ENCODE assay signal across 16 mouse cellular contexts in the genomic region with DNA sequence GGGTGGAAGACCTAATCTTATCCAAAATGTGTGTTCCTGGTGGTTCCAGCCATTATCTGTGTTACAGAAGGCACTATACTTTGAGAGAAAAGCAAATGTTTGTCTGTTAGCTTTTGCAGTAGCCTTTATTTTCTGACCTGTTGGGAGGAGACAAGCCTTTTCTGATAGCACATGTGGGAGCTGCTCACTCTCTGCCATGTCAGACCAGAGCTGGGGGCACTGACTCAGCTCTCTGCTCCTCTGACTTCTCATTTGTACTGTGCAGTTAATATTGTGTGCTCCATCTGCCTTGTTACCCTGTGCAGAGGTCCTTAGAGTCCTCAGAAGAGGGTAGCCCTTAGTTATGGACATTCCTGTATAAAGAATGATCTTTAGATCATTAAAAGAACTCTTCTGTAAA. TPM values are rescaled to one million over a fixed set of nuclear protein-coding genes. Genes with fewer than 3 reads are reported as not detected.
DNase-seq lines count a peak whose midpoint lies in the region; ATAC-seq and TF ChIP-seq lines count a peak whose summit lies in the region.
"Had no signal": no experiment of that assay in that cellular context is flagged by ENCODE, and none has a peak within 500 bp of the region (broad histone marks: within the 10 kb centered on the region; RNA-seq: fewer than 3 reads in every experiment).

No protein-coding gene starts in this region.

- H3K36me3 ChIP-seq in embryonic facial prominence, embryonic 13.5 days, result no peaks in the 10 kb centered on the region
- H3K36me3 ChIP-seq in embryonic facial prominence, embryonic 10.5 days (replicated peaks), result 0 out of 2 replicates have a peak, but pooled peaks cover 2% of the 10 kb centered on the region
- no peaks in the 10 kb centered on the region for H3K36me3 ChIP-seq in stomach, embryonic 15.5 days
- H3K36me3 ChIP-seq in hindbrain, embryonic 12.5 days, result no peaks in the 10 kb centered on the region
- H3K36me3 ChIP-seq: hindbrain, embryonic 15.5 days; kidney, embryonic 15.5 days had no signal

- no peaks in the 10 kb centered on the region for H3K27me3 ChIP-seq in embryonic facial prominence, embryonic 13.5 days
- no peaks in the 10 kb centered on the region for H3K27me3 ChIP-seq in embryonic facial prominence, embryonic 10.5 days (replicated peaks; ENCODE audit: low read depth, poor library complexity, severe bottlenecking)
- H3K27me3 ChIP-seq in stomach, embryonic 15.5 days (replicated peaks), result no peaks in the 10 kb centered on the region
- H3K27me3 ChIP-seq in hindbrain, embryonic 12.5 days, result no peaks in the 10 kb centered on the region
- H3K27me3 ChIP-seq: embryonic facial prominence, embryonic 12.5 days; forebrain, embryonic 13.5 days; hindbrain, embryonic 15.5 days; kidney, embryonic 15.5 days had no signal

- H3K4me1 ChIP-seq in embryonic facial prominence, embryonic 13.5 days, result peaks cover 10% of the 10 kb centered on the region; the same call in 1 of the 2 replicates
- no peaks in the 10 kb centered on the region for H3K4me1 ChIP-seq in embryonic facial prominence, embryonic 10.5 days
- H3K4me1 ChIP-seq in stomach, embryonic 15.5 days, result peaks cover 4% of the 10 kb centered on the region; the same call in 1 of the 2 replicates
- no peaks in the 10 kb centered on the region for H3K4me1 ChIP-seq in hindbrain, embryonic 12.5 days
- H3K4me1 ChIP-seq: hindbrain, embryonic 15.5 days had no signal

- H3K4me3 ChIP-seq in embryonic facial prominence, embryonic 13.5 days, result no peak overlapping the region
- no peak overlapping the region for H3K4me3 ChIP-seq in embryonic facial prominence, embryonic 10.5 days
- H3K4me3 ChIP-seq in left cerebral cortex, adult 2 months, result no peak overlapping the region
- no peak overlapping the region for H3K4me3 ChIP-seq in stomach, embryonic 15.5 days (replicated peaks)
- H3K4me3 ChIP-seq in hindbrain, embryonic 12.5 days, result no peak overlapping the region
- H3K4me3 ChIP-seq: embryonic facial prominence, embryonic 12.5 days; forebrain, embryonic 13.5 days; hindbrain, embryonic 15.5 days; kidney, embryonic 15.5 days had no signal

- no peak overlapping the region for H3K9ac ChIP-seq in embryonic facial prominence, embryonic 13.5 days
- no peak overlapping the region for H3K9ac ChIP-seq in stomach, embryonic 15.5 days
- no peak overlapping the region for H3K9ac ChIP-seq in hindbrain, embryonic 12.5 days
- H3K9ac ChIP-seq: embryonic facial prominence, embryonic 12.5 days; forebrain, embryonic 13.5 days; hindbrain, embryonic 15.5 days; kidney, embryonic 15.5 days had no signal

- peak overlapping the region; percentile 48; the same call in 1 of the 2 replicates for H3K27ac ChIP-seq in embryonic facial prominence, embryonic 13.5 days
- no peak overlapping the region for H3K27ac ChIP-seq in embryonic facial prominence, embryonic 10.5 days (replicated peaks)
- H3K27ac ChIP-seq in left cerebral cortex, adult 2 months, result 0 out of 2 replicates have a peak overlapping the region, but pooled peaks have one; percentile 12
- H3K27ac ChIP-seq in stomach, embryonic 15.5 days, result peak overlapping the region; percentile 69
- H3K27ac ChIP-seq in hindbrain, embryonic 12.5 days, result no peak overlapping the region
- H3K27ac ChIP-seq: embryonic facial prominence, embryonic 12.5 days; forebrain, embryonic 13.5 days; hindbrain, embryonic 15.5 days; kidney, embryonic 15.5 days had no signal

- intact Hi-C loops in left cerebral cortex, adult 2 months (cut with DNase I), result no loop called here

- no peaks in the 10 kb centered on the region for H3K9me3 ChIP-seq in embryonic facial prominence, embryonic 13.5 days
- no peaks in the 10 kb centered on the region for H3K9me3 ChIP-seq in embryonic facial prominence, embryonic 10.5 days
- H3K9me3 ChIP-seq in stomach, embryonic 15.5 days, result no peaks in the 10 kb centered on the region
- H3K9me3 ChIP-seq in hindbrain, embryonic 12.5 days (replicated peaks), result no peaks in the 10 kb centered on the region
- H3K9me3 ChIP-seq: embryonic facial prominence, embryonic 12.5 days; hindbrain, embryonic 15.5 days had no signal

- no peak for TF ChIP-seq CTCF in left cerebral cortex, adult 2 months (IDR thresholded peaks at IDR 0.05)

- no peak for ATAC-seq in embryonic facial prominence, embryonic 13.5 days (ENCODE audit: insufficient number of reproducible peaks, insufficient read depth, low FRiP score, low TSS enrichment, low read depth)
- 0 out of 2 replicates have a peak, but pooled peaks have one; percentile 56 for ATAC-seq in stomach, embryonic 15.5 days (ENCODE audit: insufficient read depth, low FRiP score, low read depth)
- no peak for ATAC-seq in hindbrain, embryonic 12.5 days (ENCODE audit: low FRiP score)
- ATAC-seq: forebrain, embryonic 13.5 days had no signal

- DNase-seq in embryonic facial prominence, embryonic 10.5 days (ENCODE audit: low spot score), result no peak
- no peak for DNase-seq in left cerebral cortex, adult 2 months (ENCODE audit: extremely low spot score in 1 of 2, low spot score in 2 of 2)
- DNase-seq in left cerebral cortex, adult 18-20 months (ENCODE audit: low spot score in 2 of 2), result no peak
- peak; percentile 26 for DNase-seq in liver
- no peak for DNase-seq in kidney, adult 8-10 months
- DNase-seq: adrenal gland, adult 8-10 months; cerebellum, adult 9-10 months; midbrain, embryonic 14.5 days; thymus, postnatal 14 days had no signal

- no peak overlapping the region for H3K4me2 ChIP-seq in embryonic facial prominence, embryonic 13.5 days
- H3K4me2 ChIP-seq in stomach, embryonic 15.5 days, result no peak overlapping the region
- H3K4me2 ChIP-seq in hindbrain, embryonic 12.5 days (replicated peaks), result no peak overlapping the region
- H3K4me2 ChIP-seq: embryonic facial prominence, embryonic 12.5 days; forebrain, embryonic 13.5 days; hindbrain, embryonic 15.5 days; kidney, embryonic 15.5 days had no signal

RNA-seq across cellular contexts. Expression of a gene that starts 2.5 kb away (rescaled TPM):
- 7.3 and 8.3 TPM in 2 replicates for polyA plus RNA-seq in embryonic facial prominence, embryonic 13.5 days (2015; fragmentation: Nextera tagmentation; extraction: Ambion mirVana)
- polyA plus RNA-seq in embryonic facial prominence, embryonic 10.5 days (2016; fragmentation: Nextera tagmentation; extraction: Ambion mirVana), result 3.6 and 4.0 TPM in 2 replicates
- 100 to 1,000 TPM; 450 to 496 TPM for total RNA-seq in left cerebral cortex, adult 2 months (2021)
- 100 to 1,000 TPM; 434 to 457 TPM for total RNA-seq in left cerebral cortex, adult 18-20 months (2021)
- polyA plus RNA-seq in stomach, embryonic 15.5 days (2015; fragmentation: Nextera tagmentation; extraction: Ambion mirVana), result 11.7 and 12.9 TPM in 2 replicates
- polyA plus RNA-seq in hindbrain, embryonic 12.5 days (2016; fragmentation: Nextera tagmentation; extraction: Ambion mirVana), result 7.3 and 7.6 TPM in 2 replicates

Comparison
In these comparisons a context has a peak if more than half of its experiments do, and no peak if none do; other contexts are left out.
1. H3K27ac ChIP-seq: peak in embryonic facial prominence, embryonic 13.5 days (single experiment), left cerebral cortex, adult 2 months (single experiment) and stomach, embryonic 15.5 days (single experiment); none in embryonic facial prominence, embryonic 10.5 days (single experiment) and hindbrain, embryonic 12.5 days (single experiment).